ENCODE assay signal across 8 mouse cellular contexts in the genomic region with DNA sequence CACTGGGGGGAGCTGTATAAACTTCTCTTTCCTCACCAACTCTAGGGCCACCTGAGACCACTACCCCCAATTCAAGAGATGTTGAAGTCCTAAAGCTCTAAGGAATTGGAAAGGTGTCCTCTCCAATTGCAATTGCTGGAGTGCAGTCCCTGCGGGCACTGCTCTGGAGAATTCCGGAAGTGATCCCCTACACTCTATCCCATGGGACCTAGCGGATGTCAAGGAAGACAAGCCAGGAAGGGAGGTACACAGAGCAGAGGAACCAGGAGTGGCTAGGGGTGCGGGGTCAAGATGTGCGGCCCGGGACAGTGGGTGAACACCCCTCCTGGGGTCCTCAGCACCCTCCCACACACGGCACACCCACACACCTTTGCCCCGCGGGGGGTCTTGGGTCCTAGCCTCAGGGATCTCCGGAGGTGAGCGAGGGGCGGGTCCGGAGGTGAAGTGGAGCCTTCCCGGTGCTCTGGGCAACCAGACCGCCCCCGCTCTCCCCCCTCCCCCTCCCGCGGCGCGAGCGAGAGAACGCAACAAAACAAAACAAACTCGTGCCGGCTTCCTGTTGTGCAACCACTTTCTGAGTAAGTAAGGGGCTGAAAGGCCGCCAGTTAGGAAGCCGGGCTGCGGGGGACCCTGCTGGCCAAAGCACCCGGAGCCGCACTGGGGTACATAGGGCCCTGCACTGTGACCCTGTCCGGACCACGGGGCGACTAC. TPM values are rescaled to one million over a fixed set of nuclear protein-coding genes. Genes with fewer than 3 reads are reported as not detected.
DNase-seq lines count a peak whose midpoint lies in the region; ATAC-seq lines count a peak whose summit lies in the region.

No protein-coding gene starts in this region.

- H3K27me3 ChIP-seq in forebrain, embryonic 13.5 days, result peaks cover 47% of the 10 kb centered on the region
- peaks cover 31% of the 10 kb centered on the region for H3K27me3 ChIP-seq in limb, embryonic 13.5 days
- peaks cover 60% of the 10 kb centered on the region for H3K27me3 ChIP-seq in midbrain, embryonic 13.5 days

- peak overlapping the region; percentile 58 for H3K4me3 ChIP-seq in forebrain, embryonic 13.5 days
- peak overlapping the region; percentile 70 for H3K4me3 ChIP-seq in limb, embryonic 13.5 days
- H3K4me3 ChIP-seq in midbrain, embryonic 13.5 days (replicated peaks), result peak overlapping the region; percentile 58

- H3K27ac ChIP-seq in forebrain, embryonic 13.5 days, result no peak overlapping the region
- no peak overlapping the region for H3K27ac ChIP-seq in limb, embryonic 13.5 days
- H3K27ac ChIP-seq in midbrain, embryonic 13.5 days, result no peak overlapping the region

- H3K4me1 ChIP-seq in forebrain, embryonic 13.5 days, result peaks cover 39% of the 10 kb centered on the region
- H3K4me1 ChIP-seq in limb, embryonic 13.5 days, result peaks cover 30% of the 10 kb centered on the region
- peaks cover 33% of the 10 kb centered on the region for H3K4me1 ChIP-seq in midbrain, embryonic 13.5 days (replicated peaks)

- H3K9me3 ChIP-seq in forebrain, embryonic 13.5 days (replicated peaks), result no peaks in the 10 kb centered on the region
- no peaks in the 10 kb centered on the region for H3K9me3 ChIP-seq in limb, embryonic 13.5 days
- no peaks in the 10 kb centered on the region for H3K9me3 ChIP-seq in midbrain, embryonic 13.5 days

- DNase-seq in 416B (ENCODE audit: low read depth) (peak; percentile 25), ZHBTc4 (ENCODE audit: low read depth, low spot score) (peak; percentile 80), MN1 (ENCODE audit: low spot score) (no peak)
- peak; percentile 43 for DNase-seq in heart, postnatal 4 days
- peak; percentile 36 to 47 for DNase-seq in thymus, adult 18-20 months

- peak; percentile 22; the same call in 1 of the 2 replicates for ATAC-seq in forebrain, embryonic 13.5 days
- ATAC-seq in limb, embryonic 13.5 days (ENCODE audit: low FRiP score, low read depth), result no peak
- ATAC-seq in midbrain, embryonic 13.5 days, result peak; percentile 22; the same call in 1 of the 2 replicates

- H3K9ac ChIP-seq in forebrain, embryonic 13.5 days, result peak overlapping the region; percentile 60
- H3K9ac ChIP-seq in limb, embryonic 13.5 days, result peak overlapping the region; percentile 78
- H3K9ac ChIP-seq in midbrain, embryonic 13.5 days (replicated peaks), result peak overlapping the region; percentile 58

- H3K36me3 ChIP-seq in forebrain, embryonic 13.5 days (ENCODE audit: poor library complexity, severe bottlenecking), result no peaks in the 10 kb centered on the region
- no peaks in the 10 kb centered on the region for H3K36me3 ChIP-seq in limb, embryonic 13.5 days
- no peaks in the 10 kb centered on the region for H3K36me3 ChIP-seq in midbrain, embryonic 13.5 days

- 1% methylated on average over 32 of the region's 32 CpGs for WGBS in forebrain, embryonic 13.5 days
- under 1% methylated on average over 32 of the region's 32 CpGs for WGBS in limb, embryonic 13.5 days
- WGBS in midbrain, embryonic 13.5 days, result under 1% methylated on average over 32 of the region's 32 CpGs

- H3K4me2 ChIP-seq in forebrain, embryonic 13.5 days, result peak overlapping the region; percentile 99
- peak overlapping the region; percentile 98 for H3K4me2 ChIP-seq in limb, embryonic 13.5 days (replicated peaks)
- H3K4me2 ChIP-seq in midbrain, embryonic 13.5 days (replicated peaks), result peak overlapping the region; percentile 98

RNA-seq across cellular contexts. Expression of a gene that starts 2.0 kb away (rescaled TPM):
- polyA plus RNA-seq in forebrain, embryonic 13.5 days (2015; fragmentation: Nextera tagmentation; extraction: Ambion mirVana), result 1.1 and 1.3 TPM in 2 replicates
- total RNA-seq in heart, postnatal 4 days (2021), result 1 to 10 TPM; 2.1 to 2.3 TPM
- polyA plus RNA-seq in limb, embryonic 13.5 days (2015; fragmentation: Nextera tagmentation; extraction: Ambion mirVana), result 3.5 and 4.7 TPM in 2 replicates
- polyA plus RNA-seq in midbrain, embryonic 13.5 days (2015; fragmentation: Nextera tagmentation; extraction: Ambion mirVana), result 2.2 and 2.9 TPM in 2 replicates
